Comparison of ENCODE assay signal across 8 mouse cellular contexts in the genomic region with DNA sequence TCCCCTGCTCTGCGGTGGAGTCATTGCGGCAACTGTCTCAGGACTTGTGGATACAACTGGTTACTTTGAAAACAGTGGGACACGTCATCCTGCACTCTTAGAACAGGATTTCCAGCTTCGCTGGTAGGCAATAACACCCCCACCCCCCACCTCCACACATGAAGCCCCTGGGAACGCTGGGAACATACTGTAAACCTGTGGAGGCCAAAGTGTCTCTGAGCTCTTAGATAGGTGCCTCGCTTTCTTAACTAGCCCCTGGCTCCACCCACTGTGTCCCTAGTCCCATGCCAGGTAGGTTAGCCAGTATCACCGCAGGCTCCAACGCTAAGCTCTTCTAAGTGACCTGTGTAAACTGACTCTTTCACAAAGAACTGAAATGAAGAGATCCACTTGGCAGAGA.
DNase-seq lines count a peak whose midpoint lies in the region; ATAC-seq lines count a peak whose summit lies in the region.

No protein-coding gene starts in this region.

- peak; percentile 42 to 56 for DNase-seq in cerebellum, postnatal 10 days
- no peak for DNase-seq in cerebellum, postnatal 36 days
- peak; percentile 48 for DNase-seq in lung, postnatal 25 days (ENCODE audit: low spot score)
- no peak for DNase-seq in ovary, postnatal 10 days (ENCODE audit: low spot score)
- no peak for DNase-seq in layer of hippocampus, adult 18-20 months (ENCODE audit: low spot score in 2 of 2)
- no peak for DNase-seq in adipocyte (ENCODE audit: low spot score)

- no peak for ATAC-seq in forebrain, embryonic 16.5 days
- ATAC-seq in kidney, embryonic 14.5 days (ENCODE audit: low FRiP score, low TSS enrichment): no peak

- no peaks in the 10 kb centered on the region for H3K36me3 ChIP-seq in forebrain, embryonic 16.5 days (ENCODE audit: control insufficient read depth, insufficient read depth)
- no peaks in the 10 kb centered on the region for H3K36me3 ChIP-seq in kidney, embryonic 14.5 days (ENCODE audit: control insufficient read depth, insufficient read depth, low read length)

- peak overlapping the region; percentile 78 for H3K4me2 ChIP-seq in forebrain, embryonic 16.5 days (ENCODE audit: low read length)
- peak overlapping the region; percentile 79 for H3K4me2 ChIP-seq in kidney, embryonic 14.5 days (replicated peaks; ENCODE audit: low read depth, low read length)

- peak overlapping the region; percentile 84 for H3K9ac ChIP-seq in forebrain, embryonic 16.5 days (replicated peaks; ENCODE audit: low read depth, low read length)
- H3K9ac ChIP-seq in kidney, embryonic 14.5 days (ENCODE audit: low read depth, low read length): peak overlapping the region; percentile 82; the same call in 1 of the 2 replicates

- H3K4me1 ChIP-seq in forebrain, embryonic 16.5 days (replicated peaks; ENCODE audit: control insufficient read depth, insufficient read depth, low read length): peaks cover 28% of the 10 kb centered on the region
- peaks cover 13% of the 10 kb centered on the region for H3K4me1 ChIP-seq in kidney, embryonic 14.5 days (ENCODE audit: control insufficient read depth, insufficient read depth, low read length)

- no peaks in the 10 kb centered on the region for H3K9me3 ChIP-seq in forebrain, embryonic 16.5 days (ENCODE audit: control insufficient read depth, low read length)
- no peaks in the 10 kb centered on the region for H3K9me3 ChIP-seq in kidney, embryonic 14.5 days (ENCODE audit: control insufficient read depth, low read length)

- no peaks in the 10 kb centered on the region; the same call in 1 of the 2 replicates for H3K27me3 ChIP-seq in forebrain, embryonic 16.5 days (replicated peaks; ENCODE audit: control insufficient read depth, insufficient read depth, low read length)
- H3K27me3 ChIP-seq in kidney, embryonic 14.5 days (ENCODE audit: control insufficient read depth, insufficient read depth, low read length): no peaks in the 10 kb centered on the region

- peak overlapping the region; percentile 46 for H3K4me3 ChIP-seq in forebrain, embryonic 16.5 days (replicated peaks; ENCODE audit: low read length)
- H3K4me3 ChIP-seq in kidney, embryonic 14.5 days (ENCODE audit: low read length): peak overlapping the region; percentile 50

- peak overlapping the region; percentile 84 for H3K27ac ChIP-seq in forebrain, embryonic 16.5 days (ENCODE audit: low read length)
- H3K27ac ChIP-seq in kidney, embryonic 14.5 days (ENCODE audit: low read depth, low read length): no peak overlapping the region

- WGBS in forebrain, embryonic 16.5 days: 51% methylated on average over 8 of the region's 8 CpGs
- 58% methylated on average over 8 of the region's 8 CpGs for WGBS in kidney, embryonic 14.5 days

Comparison
In these comparisons a context has a peak if more than half of its experiments do, and no peak if none do; other contexts are left out.
1. DNase-seq: peak in cerebellum, postnatal 10 days (2 of 2) and lung, postnatal 25 days (single experiment); none in cerebellum, postnatal 36 days (0 of 2), ovary, postnatal 10 days (single experiment), layer of hippocampus, adult 18-20 months (0 of 2) and adipocyte (single experiment).